Mouse (Mus musculus) embryonic fibroblast, embryonic 13.5 days (primary cell): Measurements from ENCODE around the gene Lima1. TPM values are rescaled to one million over a fixed set of nuclear protein-coding genes. Genes with fewer than 3 reads are reported as not detected.
"Not testable (repeated sequence)": the region's sequence is repeated elsewhere in the genome, so short reads cannot be mapped to it uniquely, and the experiment has no call there.

ENCODE experiments used
- H3K27ac ChIP-seq: 2 replicates; pipeline ENCODE4 v1.5.1; 2012; ENCODE audit warnings: low read length, control low read depth, inconsistent platforms; ENCODE audit not compliant: insufficient read depth
- H3K4me1 ChIP-seq: 2 replicates; pipeline ENCODE4 v1.6.1; 2011; ENCODE audit warnings: low read length; ENCODE audit not compliant: control insufficient read depth, insufficient read depth
- H3K4me3 ChIP-seq: 2 replicates; pipeline ENCODE4 v1.5.1; 2011; ENCODE audit warnings: mild to moderate bottlenecking, control low read depth, low read length; ENCODE audit not compliant: insufficient read depth
- CTCF ChIP-seq: IDR thresholded peaks from 2 replicates; pipeline ENCODE4 v1.5.1; 2011; ENCODE audit warnings: mild to moderate bottlenecking, control low read depth, low read length, moderate library complexity, borderline replicate concordance; ENCODE audit not compliant: insufficient read depth
- POLR2A ChIP-seq: IDR thresholded peaks from 2 replicates; pipeline ENCODE4 v1.6.1; 2011; ENCODE audit warnings: low read depth, mild to moderate bottlenecking, control low read depth, low read length, moderate library complexity
- polyA plus RNA-seq: library from polyadenylated mRNA; stranded (reverse); fragments of >200 nt; gene quantifications from 2 replicates; pipeline ENCODE4 v1.2.4, GENCODE M21; 2011; ENCODE audit warnings: low read depth; ENCODE audit not compliant: missing spikeins, insufficient read length

Gene Lima1
- polyA plus RNA-seq, 1 experiment: 172 TPM

- no peaks in the 10 kb centered on the region for H3K4me1 ChIP-seq
- no peak overlapping the region for H3K4me3 ChIP-seq
- no peak overlapping the region for H3K27ac ChIP-seq
- TF ChIP-seq POLR2A: no peak
- no peak for TF ChIP-seq CTCF
Measured at GRCm38 (mm10) chr15:99791003-99791402, 84.3 kb downstream of the Lima1 start.

- no peak overlapping the region for H3K4me3 ChIP-seq
- H3K4me1 ChIP-seq: no peaks in the 10 kb centered on the region
- no peak for TF ChIP-seq CTCF
- H3K27ac ChIP-seq: no peak overlapping the region
Measured at GRCm38 (mm10) chr15:99790464-99790863, 84.8 kb downstream of the Lima1 start.

GRCm38 (mm10) chr15:99787625-99788120 is 87.6 kb downstream of the Lima1 start:
- Histone ChIP-seq H3K4me1 (no peaks in the 10 kb centered on the region), H3K27ac (no peak overlapping the region), H3K4me3 (no peak overlapping the region)
- TF ChIP-seq CTCF (no peak), POLR2A (no peak)

GRCm38 (mm10) chr15:99778677-99779335 is 96.5 kb downstream of the Lima1 start:
- no peak overlapping the region for H3K4me3 ChIP-seq
- no peak for TF ChIP-seq POLR2A
- TF ChIP-seq CTCF: no peak
- H3K27ac ChIP-seq: no peak overlapping the region
- no peaks in the 10 kb centered on the region for H3K4me1 ChIP-seq

- Histone ChIP-seq H3K4me1 (no peaks in the 10 kb centered on the region), H3K27ac (no peak overlapping the region)
- TF ChIP-seq POLR2A (no peak), CTCF (no peak)
Measured at GRCm38 (mm10) chr15:99778148-99778547, 97.1 kb downstream of the Lima1 start.

GRCm38 (mm10) chr15:99772925-99773324 is 102.3 kb downstream of the Lima1 start:
- Histone ChIP-seq H3K4me3 (no peak overlapping the region), H3K4me1 (peaks cover 3% of the 10 kb centered on the region; the same call in 1 of the 2 replicates), H3K27ac (0 out of 2 replicates have a peak overlapping the region, but pooled peaks have one; percentile 35)
- TF ChIP-seq POLR2A (no peak), CTCF (no peak)

More at GRCm38 (mm10) chr15:99778148-99778547, 97.1 kb downstream of the Lima1 start:
- H3K4me3 ChIP-seq: no peak overlapping the region

- H3K4me1 ChIP-seq: not testable (repeated sequence)
- Histone ChIP-seq H3K4me3 (peak within 1 kb of the TSS; percentile 76), H3K27ac (peak within 1 kb of the TSS; percentile 64)
Measured at GRCm38 (mm10) chr15:99772881-99772924, 102.6 kb downstream of the Lima1 start, which contains the start of gene Cers5. Gene Cers5, minus strand, starts transcription at chr15:99772885.

GRCm38 (mm10) chr15:99772277-99772880 is 102.9 kb downstream of the Lima1 start:
- Histone ChIP-seq H3K4me1 (peaks cover 3% of the 10 kb centered on the region; the same call in 1 of the 2 replicates), H3K27ac (peak overlapping the region; percentile 54), H3K4me3 (peak overlapping the region; percentile 76)
- TF ChIP-seq POLR2A: peak; percentile 99
- no peak for TF ChIP-seq CTCF

- Histone ChIP-seq H3K4me3 (peak overlapping the region; percentile 76), H3K4me1 (peaks cover 3% of the 10 kb centered on the region; the same call in 1 of the 2 replicates), H3K27ac (peak overlapping the region; percentile 64)
- TF ChIP-seq POLR2A: no peak; the same call in 1 of the 2 replicates
- TF ChIP-seq CTCF: no peak
Measured at GRCm38 (mm10) chr15:99771601-99772276, 103.5 kb downstream of the Lima1 start.

- peak overlapping the region; percentile 64 for H3K27ac ChIP-seq
- peaks cover 3% of the 10 kb centered on the region; the same call in 1 of the 2 replicates for H3K4me1 ChIP-seq
- peak overlapping the region; percentile 76 for H3K4me3 ChIP-seq
- TF ChIP-seq POLR2A: no peak
- TF ChIP-seq CTCF: no peak
Measured at GRCm38 (mm10) chr15:99771004-99771500, 104.2 kb downstream of the Lima1 start.

GRCm38 (mm10) chr15:99768761-99769160 is 106.5 kb downstream of the Lima1 start:
- H3K27ac ChIP-seq: no peak overlapping the region
- H3K4me3 ChIP-seq: no peak overlapping the region
- H3K4me1 ChIP-seq: peaks cover 3% of the 10 kb centered on the region; the same call in 1 of the 2 replicates
- TF ChIP-seq CTCF (no peak), POLR2A (no peak)
